Mouse (Mus musculus) small intestine, adult 2 months (tissue): ENCODE data around the gene Msh3. TPM values are rescaled to one million over a fixed set of nuclear protein-coding genes. Genes with fewer than 3 reads are reported as not detected.
"Not testable (repeated sequence)": the region's sequence is repeated elsewhere in the genome, so short reads cannot be mapped to it uniquely, and the experiment has no call there.

Experiments used
- H3K27ac ChIP-seq: fragments of 200-500 bp; 2 replicates; pipeline ENCODE4 v1.5.1; 2012; ENCODE audit warnings: low read depth, low read length, control low read depth, inconsistent platforms; ENCODE audit not compliant: insufficient read depth
- H3K27me3 ChIP-seq: fragments of 200-500 bp; 2 replicates; pipeline ENCODE4 v1.6.1; 2012; ENCODE audit warnings: mild to moderate bottlenecking, moderate library complexity, low read length, inconsistent platforms; ENCODE audit not compliant: control insufficient read depth, insufficient read depth
- H3K36me3 ChIP-seq: fragments of 200-500 bp; 2 replicates; pipeline ENCODE4 v1.6.1; 2012; ENCODE audit warnings: mild to moderate bottlenecking, low read length, control low read depth, inconsistent platforms; ENCODE audit not compliant: control insufficient read depth, insufficient read depth
- H3K4me1 ChIP-seq: fragments of 200-500 bp; 2 replicates; pipeline ENCODE4 v1.6.1; 2012; ENCODE audit warnings: low read length, inconsistent platforms, mixed read lengths; ENCODE audit not compliant: control insufficient read depth, insufficient read depth, insufficient read length
- H3K4me3 ChIP-seq: fragments of 200-500 bp; 2 replicates; pipeline ENCODE4 v1.5.1; 2012; ENCODE audit warnings: low read depth, mild to moderate bottlenecking, control low read depth, inconsistent platforms, low read length, moderate library complexity
- CTCF ChIP-seq: fragments of 200-500 bp; IDR thresholded peaks from 2 replicates; pipeline ENCODE4 v1.5.1; 2012; ENCODE audit warnings: low read depth, mild to moderate bottlenecking, control low read depth, inconsistent platforms, low read length, moderate library complexity, mixed read lengths; ENCODE audit not compliant: insufficient replicate concordance, insufficient read length; ENCODE audit errors: extremely low read depth
- POLR2A ChIP-seq: fragments of 200-500 bp; IDR thresholded peaks from 2 replicates; pipeline ENCODE4 v1.6.1; 2012; ENCODE audit warnings: low read depth, mild to moderate bottlenecking, control low read depth, inconsistent platforms, low read length, moderate library complexity
- WGBS: fragments of 180-500 bp; shearing (Covaris S2); methylation state at CpG from one replicate; pipeline ENCODE4 v1.1.7; 2018; 5-methylcytosine and 5-hydroxymethylcytosine counted together
- polyA plus RNA-seq: library from polyadenylated mRNA; depleted of rRNA; stranded (reverse); fragments of >200 nt; gene quantifications from 2 replicates; pipeline ENCODE4 v1.2.3, GENCODE M21; 2012; rRNA removed

Msh3 gene
- 0.70 and 2.6 TPM in 2 replicates for polyA plus RNA-seq

- peak within 1 kb of the TSS; percentile 93 for H3K4me3 ChIP-seq
- H3K27ac ChIP-seq: peak within 1 kb of the TSS; percentile 87
- peaks cover 5% of the 10 kb centered on the region for H3K36me3 ChIP-seq
- peaks cover 9% of the 10 kb centered on the region; the same call in 1 of the 2 replicates for H3K4me1 ChIP-seq
- WGBS: under 1% methylated on average over 76 of the region's 76 CpGs
- TF ChIP-seq CTCF (peak; percentile 83; the same call in 1 of the 2 replicates), POLR2A (peak; percentile 46)
- no peaks in the 10 kb centered on the region for H3K27me3 ChIP-seq
Measured at GRCm38 (mm10) chr13:92354456-92355271, at the start of gene Msh3, which contains the start of gene Dhfr. TSS of gene Msh3 (minus strand) at chr13:92355003. TSS of gene Dhfr (plus strand) at chr13:92354726.

GRCm38 (mm10) chr13:92403496-92403895, 48.7 kb upstream of the Msh3 start:
- Histone ChIP-seq H3K27ac (no peak overlapping the region), H3K4me1 (no peaks in the 10 kb centered on the region), H3K27me3 (no peaks in the 10 kb centered on the region), H3K36me3 (no peaks in the 10 kb centered on the region), H3K4me3 (no peak overlapping the region)
- TF ChIP-seq POLR2A (no peak), CTCF (no peak)
- 66% methylated on average over 3 of the region's 3 CpGs for WGBS

GRCm38 (mm10) chr13:92402063-92402462, 47.3 kb upstream of the Msh3 start:
- H3K27ac ChIP-seq: no peak overlapping the region
- no peak for TF ChIP-seq CTCF
- no peak for TF ChIP-seq POLR2A
- no peaks in the 10 kb centered on the region for H3K27me3 ChIP-seq
- no peaks in the 10 kb centered on the region for H3K36me3 ChIP-seq
- no peak overlapping the region for H3K4me3 ChIP-seq
- no peaks in the 10 kb centered on the region for H3K4me1 ChIP-seq
- 27% methylated on average over 2 of the region's 2 CpGs for WGBS

- no peak overlapping the region for H3K27ac ChIP-seq
- H3K4me3 ChIP-seq: no peak overlapping the region
- 76% methylated on average over 11 of the region's 11 CpGs for WGBS
- no peaks in the 10 kb centered on the region for H3K36me3 ChIP-seq
- H3K27me3 ChIP-seq: no peaks in the 10 kb centered on the region
- no peaks in the 10 kb centered on the region for H3K4me1 ChIP-seq
- TF ChIP-seq POLR2A (no peak), CTCF (no peak)
Measured at GRCm38 (mm10) chr13:92398491-92399384, 43.9 kb upstream of the Msh3 start.

GRCm38 (mm10) chr13:92393047-92393661, 38.4 kb upstream of the Msh3 start:
- 61% methylated on average over 12 of the region's 12 CpGs for WGBS
- H3K27me3 ChIP-seq: no peaks in the 10 kb centered on the region
- no peak overlapping the region for H3K4me3 ChIP-seq
- H3K4me1 ChIP-seq: no peaks in the 10 kb centered on the region
- no peaks in the 10 kb centered on the region for H3K36me3 ChIP-seq
- no peak overlapping the region for H3K27ac ChIP-seq
- TF ChIP-seq POLR2A (no peak), CTCF (no peak)

GRCm38 (mm10) chr13:92387367-92387766, 32.6 kb upstream of the Msh3 start:
- Histone ChIP-seq H3K27me3 (no peaks in the 10 kb centered on the region), H3K27ac (no peak overlapping the region), H3K4me1 (no peaks in the 10 kb centered on the region), H3K4me3 (no peak overlapping the region), H3K36me3 (peaks cover 6% of the 10 kb centered on the region; the same call in 1 of the 2 replicates)
- TF ChIP-seq CTCF (no peak), POLR2A (no peak)
- 84% methylated on average over 3 of the region's 3 CpGs for WGBS

GRCm38 (mm10) chr13:92371466-92371865, 16.7 kb upstream of the Msh3 start:
- H3K27me3 ChIP-seq, H3K27ac ChIP-seq, H3K4me1 ChIP-seq, H3K4me3 ChIP-seq: not testable (repeated sequence)
- H3K36me3 ChIP-seq: peaks cover 14% of the 10 kb centered on the region
- WGBS: 95% methylated on average over 6 of the region's 6 CpGs
